Mouse (Mus musculus) erythroblast, embryonic 14.5 days (primary cell): ENCODE results near the gene Sox5. TPM values are rescaled to one million over a fixed set of nuclear protein-coding genes. Genes with fewer than 3 reads are reported as not detected.

Experiments used
- H3K27me3 ChIP-seq: 2 replicates; pipeline ENCODE4 v1.6.1; 2012; ENCODE audit warnings: inconsistent platforms; ENCODE audit not compliant: control insufficient read depth
- H3K36me3 ChIP-seq: 2 replicates; pipeline ENCODE4 v1.6.1; 2012; ENCODE audit warnings: mild to moderate bottlenecking, inconsistent platforms; ENCODE audit not compliant: control insufficient read depth
- H3K4me1 ChIP-seq: 2 replicates; pipeline ENCODE4 v1.6.1; 2012; ENCODE audit warnings: inconsistent platforms; ENCODE audit not compliant: control insufficient read depth
- H3K4me3 ChIP-seq: replicated peaks from 2 replicates; pipeline ENCODE3; 2012; ENCODE audit warnings: moderate library complexity, mild to moderate bottlenecking, inconsistent platforms
- H3K9me3 ChIP-seq: 2 replicates; pipeline ENCODE4 v1.6.1; 2012; ENCODE audit warnings: low read length, inconsistent platforms, mixed read lengths; ENCODE audit not compliant: control insufficient read depth
- GATA1 ChIP-seq: IDR thresholded peaks from 2 replicates; pipeline ENCODE4 v1.6.1; 2012; ENCODE audit warnings: low read length, inconsistent platforms, mixed read lengths
- TAL1 ChIP-seq: IDR thresholded peaks from 3 replicates; pipeline ENCODE4 v1.6.1; 2012; ENCODE audit warnings: low read length, inconsistent platforms, mixed read lengths
- polyA plus RNA-seq: library from polyadenylated mRNA; stranded (reverse); fragments of >175 nt; gene quantifications from 2 replicates; pipeline ENCODE4 v1.2.3, GENCODE M21; 2012

Gene Sox5
- polyA plus RNA-seq, 1 experiment: not detected

- TF ChIP-seq TAL1: no peak
- no peak for TF ChIP-seq GATA1
- Histone ChIP-seq H3K9me3 (no peaks in the 10 kb centered on the region), H3K36me3 (no peaks in the 10 kb centered on the region), H3K4me1 (no peaks in the 10 kb centered on the region), H3K27me3 (no peaks in the 10 kb centered on the region), H3K4me3 (no peak overlapping the region)
These were observed 893.2 kb downstream of the Sox5 start for GRCm38 (mm10) chr6:143888556-143888955.

- H3K4me1 ChIP-seq: no peaks in the 10 kb centered on the region
- no peak overlapping the region for H3K4me3 ChIP-seq
- TF ChIP-seq TAL1 (no peak), GATA1 (no peak)
These were observed 903.3 kb downstream of the Sox5 start for GRCm38 (mm10) chr6:143878525-143878924.

GRCm38 (mm10) chr6:143868790-143869189, 913.0 kb downstream of the Sox5 start:
- no peaks in the 10 kb centered on the region for H3K27me3 ChIP-seq
- H3K4me3 ChIP-seq: no peak overlapping the region
- H3K36me3 ChIP-seq: no peaks in the 10 kb centered on the region
- TF ChIP-seq TAL1 (no peak), GATA1 (no peak)
- H3K9me3 ChIP-seq: no peaks in the 10 kb centered on the region
- H3K4me1 ChIP-seq: peaks cover 14% of the 10 kb centered on the region

More at GRCm38 (mm10) chr6:143878525-143878924, 903.3 kb downstream of the Sox5 start:
- Histone ChIP-seq H3K9me3 (no peaks in the 10 kb centered on the region), H3K27me3 (no peaks in the 10 kb centered on the region), H3K36me3 (no peaks in the 10 kb centered on the region)

- TF ChIP-seq GATA1 (no peak), TAL1 (no peak)
- H3K9me3 ChIP-seq: no peaks in the 10 kb centered on the region
- peaks cover 14% of the 10 kb centered on the region for H3K4me1 ChIP-seq
- no peak overlapping the region for H3K4me3 ChIP-seq
- no peaks in the 10 kb centered on the region for H3K36me3 ChIP-seq
- no peaks in the 10 kb centered on the region for H3K27me3 ChIP-seq
These were observed 913.6 kb downstream of the Sox5 start for GRCm38 (mm10) chr6:143868155-143868685.

- Histone ChIP-seq H3K36me3 (no peaks in the 10 kb centered on the region), H3K4me3 (no peak overlapping the region), H3K27me3 (no peaks in the 10 kb centered on the region), H3K9me3 (no peaks in the 10 kb centered on the region), H3K4me1 (peaks cover 14% of the 10 kb centered on the region)
- no peak for TF ChIP-seq GATA1
- no peak for TF ChIP-seq TAL1
These were observed 914.7 kb downstream of the Sox5 start for GRCm38 (mm10) chr6:143867029-143867428.

- peaks cover 14% of the 10 kb centered on the region for H3K4me1 ChIP-seq
- no peaks in the 10 kb centered on the region for H3K27me3 ChIP-seq
- no peak overlapping the region for H3K4me3 ChIP-seq
- no peaks in the 10 kb centered on the region for H3K9me3 ChIP-seq
- no peak for TF ChIP-seq TAL1
- TF ChIP-seq GATA1: no peak
- no peaks in the 10 kb centered on the region for H3K36me3 ChIP-seq
These were observed 915.2 kb downstream of the Sox5 start for GRCm38 (mm10) chr6:143866566-143866965.

- Histone ChIP-seq H3K36me3 (no peaks in the 10 kb centered on the region), H3K4me3 (no peak overlapping the region), H3K4me1 (no peaks in the 10 kb centered on the region), H3K9me3 (no peaks in the 10 kb centered on the region), H3K27me3 (no peaks in the 10 kb centered on the region)
- no peak for TF ChIP-seq GATA1
- no peak for TF ChIP-seq TAL1
These were observed 919.1 kb downstream of the Sox5 start for GRCm38 (mm10) chr6:143862611-143863110.

GRCm38 (mm10) chr6:143860036-143860435, 921.7 kb downstream of the Sox5 start:
- Histone ChIP-seq H3K9me3 (no peaks in the 10 kb centered on the region), H3K4me1 (no peaks in the 10 kb centered on the region), H3K36me3 (no peaks in the 10 kb centered on the region), H3K27me3 (no peaks in the 10 kb centered on the region), H3K4me3 (no peak overlapping the region)
- TF ChIP-seq GATA1 (no peak), TAL1 (no peak)

- Histone ChIP-seq H3K9me3 (no peaks in the 10 kb centered on the region), H3K4me1 (no peaks in the 10 kb centered on the region), H3K36me3 (no peaks in the 10 kb centered on the region), H3K4me3 (no peak overlapping the region), H3K27me3 (no peaks in the 10 kb centered on the region)
- TF ChIP-seq TAL1 (no peak), GATA1 (no peak)
These were observed 922.2 kb downstream of the Sox5 start for GRCm38 (mm10) chr6:143859535-143859934.

GRCm38 (mm10) chr6:143858551-143858950, 923.2 kb downstream of the Sox5 start:
- no peaks in the 10 kb centered on the region for H3K9me3 ChIP-seq
- no peak for TF ChIP-seq TAL1

More at GRCm38 (mm10) chr6:143858551-143858950, 923.2 kb downstream of the Sox5 start:
- no peaks in the 10 kb centered on the region for H3K4me1 ChIP-seq
- H3K4me3 ChIP-seq: no peak overlapping the region
- no peaks in the 10 kb centered on the region for H3K27me3 ChIP-seq
- no peaks in the 10 kb centered on the region for H3K36me3 ChIP-seq
